Mouse (Mus musculus): Measurements from ENCODE around the gene Prep.

DNA sequence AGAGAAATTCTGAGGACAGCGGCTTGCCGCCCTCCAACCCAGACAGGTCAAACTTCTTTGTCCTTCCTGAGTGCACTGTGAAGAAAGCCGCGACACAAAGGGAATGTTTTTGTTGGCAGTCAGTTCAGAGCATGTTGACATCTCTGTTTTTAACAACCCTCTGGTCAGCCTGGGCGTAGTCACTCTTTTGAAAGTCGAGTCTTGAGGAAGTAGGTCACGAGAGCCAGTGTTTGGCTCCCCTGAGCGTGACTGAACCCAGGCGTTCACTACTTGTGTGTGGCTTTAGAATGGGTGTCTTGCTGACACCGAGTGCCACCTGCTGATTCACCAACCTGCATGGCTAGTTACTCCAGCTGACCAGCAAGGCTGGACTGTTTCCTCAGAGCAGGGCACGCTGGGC is 18.4 kb upstream of the Prep start:
- TF ChIP-seq CTCF (IDR thresholded peaks at IDR 0.05; ENCODE audit: extremely low read depth, insufficient read depth, low read length) (no peak), POLR2A (IDR thresholded peaks at IDR 0.05; ENCODE audit: extremely low read depth, insufficient read depth, low read length) (no peak)
